Mouse (Mus musculus): ENCODE results near the gene Asb6.

- no peak for TF ChIP-seq POLR2A (IDR thresholded peaks at IDR 0.05; ENCODE audit: insufficient read depth, low read depth, low read length)
- no peak for TF ChIP-seq CTCF (IDR thresholded peaks at IDR 0.05)
- TF ChIP-seq EP300 (IDR thresholded peaks at IDR 0.05; ENCODE audit: insufficient read depth, low read depth, low read length), result no peak
These were observed 7.7 kb downstream of the Asb6 start for GRCm38 (mm10) chr2:30822460-30822859.

Data from heart, adult 2 months (tissue).